24 mouse cellular contexts compared by ENCODE assay signal in the genomic region with DNA sequence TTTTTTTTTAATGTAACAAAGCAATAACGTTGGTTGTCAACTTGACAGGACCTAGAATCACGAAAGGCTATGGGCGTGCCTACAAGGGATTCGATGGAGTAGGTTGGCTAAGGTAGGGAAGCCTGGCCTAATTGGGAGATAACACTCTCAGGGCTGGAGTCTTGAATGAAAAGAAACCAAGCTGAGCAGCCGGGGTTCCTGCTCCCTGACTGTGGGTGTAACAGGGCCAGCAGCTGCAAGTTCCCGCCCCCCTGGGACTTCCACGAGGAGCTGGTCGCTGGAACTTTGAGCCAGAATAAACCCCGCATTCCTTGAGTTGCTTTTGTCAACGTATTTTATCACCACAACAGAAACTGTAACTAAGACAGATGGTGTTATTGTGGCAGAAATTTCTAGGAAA. TPM values are rescaled to one million over a fixed set of nuclear protein-coding genes. Genes with fewer than 3 reads are reported as not detected.
DNase-seq lines count a peak whose midpoint lies in the region; ATAC-seq and TF ChIP-seq lines count a peak whose summit lies in the region.
"Had no signal": no experiment of that assay in that cellular context is flagged by ENCODE, and none has a peak within 500 bp of the region (broad histone marks: within the 10 kb centered on the region; RNA-seq: fewer than 3 reads in every experiment).

No protein-coding gene starts in this region.

- no peak overlapping the region for H3K4me2 ChIP-seq in heart, embryonic 12.5 days
- peak overlapping the region; percentile 58 for H3K4me2 ChIP-seq in liver, embryonic 12.5 days
- peak overlapping the region; percentile 61 for H3K4me2 ChIP-seq in myocyte (ENCODE audit: low read depth)
- H3K4me2 ChIP-seq: embryonic facial prominence, embryonic 13.5 days; hindbrain, embryonic 14.5 days; intestine, embryonic 15.5 days; kidney, embryonic 15.5 days; limb, embryonic 15.5 days had no signal

- H3K4me3 ChIP-seq in heart, embryonic 12.5 days, result no peak overlapping the region
- H3K4me3 ChIP-seq in liver, embryonic 12.5 days, result peak overlapping the region; percentile 29; the same call in 1 of the 2 replicates
- no peak overlapping the region for H3K4me3 ChIP-seq in myocyte
- H3K4me3 ChIP-seq: embryonic facial prominence, embryonic 13.5 days; forebrain, embryonic 10.5 days; heart, embryonic 10.5 days; intestine, embryonic 15.5 days; kidney, embryonic 15.5 days; limb, embryonic 15.5 days had no signal

- DNase-seq in heart, adult 11 months, result peak; percentile 93
- DNase-seq in c-Kit-negative CD71-positive TER-119-positive erythroid progenitor cells, embryonic 14.5 days (ENCODE audit: low read depth, low spot score), result peak; percentile 16
- DNase-seq in right cerebral cortex, adult 18-20 months, result no peak
- DNase-seq in kidney, adult 18-20 months, result no peak
- no peak for DNase-seq in adrenal gland, postnatal 14 days
- DNase-seq: cerebellum, adult 9-11 months; forebrain, postnatal 0 days; heart, postnatal 14 days; midbrain, embryonic 14.5 days had no signal

- H3K9ac ChIP-seq in heart, embryonic 12.5 days, result no peak overlapping the region
- H3K9ac ChIP-seq in liver, embryonic 12.5 days, result 0 out of 2 replicates have a peak overlapping the region, but pooled peaks have one; percentile 18
- H3K9ac ChIP-seq: embryonic facial prominence, embryonic 13.5 days; forebrain, postnatal 0 days; hindbrain, embryonic 14.5 days; intestine, embryonic 15.5 days; kidney, embryonic 15.5 days; limb, embryonic 15.5 days had no signal

- no peak for TF ChIP-seq POLR2A in myocyte (IDR thresholded peaks at IDR 0.05; ENCODE audit: insufficient read length, low read depth)

- no peak for ATAC-seq in heart, embryonic 12.5 days (ENCODE audit: insufficient number of reproducible peaks, low FRiP score)
- ATAC-seq in liver, embryonic 12.5 days, result peak; percentile 77
- ATAC-seq: CD4-positive, CD25-positive, alpha-beta regulatory T cell, adult 4 months; forebrain, postnatal 0 days; intestine, embryonic 15.5 days; lung, postnatal 0 days had no signal

- 49% methylated on average over 10 of the region's 10 CpGs for WGBS in heart, embryonic 12.5 days
- WGBS in liver, embryonic 12.5 days (ENCODE audit: insufficient replicate concordance), result 29% methylated on average over 10 of the region's 10 CpGs

- H3K4me1 ChIP-seq in heart, embryonic 12.5 days (replicated peaks), result no peaks in the 10 kb centered on the region
- peaks cover 31% of the 10 kb centered on the region for H3K4me1 ChIP-seq in liver, embryonic 12.5 days
- H3K4me1 ChIP-seq: embryonic facial prominence, embryonic 13.5 days; forebrain, embryonic 10.5 days; intestine, embryonic 15.5 days; kidney, embryonic 15.5 days had no signal

- no peak overlapping the region for H3ac ChIP-seq in myocyte (ENCODE audit: control insufficient read depth, insufficient read length)

- no peaks in the 10 kb centered on the region for H3K79me2 ChIP-seq in myocyte (ENCODE audit: control insufficient read depth, insufficient read depth)

- H3K36me3 ChIP-seq in heart, embryonic 12.5 days, result no peaks in the 10 kb centered on the region
- H3K36me3 ChIP-seq in liver, embryonic 12.5 days, result no peaks in the 10 kb centered on the region
- H3K36me3 ChIP-seq in myocyte (ENCODE audit: control insufficient read depth, insufficient read depth), result no peaks in the 10 kb centered on the region
- H3K36me3 ChIP-seq: embryonic facial prominence, embryonic 13.5 days; forebrain, embryonic 10.5 days; heart, embryonic 10.5 days; intestine, embryonic 15.5 days; kidney, embryonic 15.5 days; limb, embryonic 15.5 days had no signal

- H3K27ac ChIP-seq in heart, embryonic 12.5 days (ENCODE audit: poor library complexity, severe bottlenecking), result no peak overlapping the region
- 0 out of 2 replicates have a peak overlapping the region, but pooled peaks have one; percentile 48 for H3K27ac ChIP-seq in liver, embryonic 12.5 days
- H3K27ac ChIP-seq: embryonic facial prominence, embryonic 13.5 days; forebrain, embryonic 10.5 days; heart, embryonic 10.5 days; hindbrain, embryonic 14.5 days; intestine, embryonic 15.5 days; kidney, embryonic 15.5 days; limb, embryonic 15.5 days; stomach, postnatal 0 days had no signal

- no peaks in the 10 kb centered on the region for H3K27me3 ChIP-seq in heart, embryonic 12.5 days (replicated peaks)
- H3K27me3 ChIP-seq in liver, embryonic 12.5 days (replicated peaks), result no peaks in the 10 kb centered on the region
- no peaks in the 10 kb centered on the region for H3K27me3 ChIP-seq in myocyte (ENCODE audit: control insufficient read depth, insufficient read depth, insufficient read length)
- H3K27me3 ChIP-seq: embryonic facial prominence, embryonic 13.5 days; intestine, embryonic 15.5 days; kidney, embryonic 15.5 days; limb, embryonic 15.5 days had no signal

- no peaks in the 10 kb centered on the region for H3K9me3 ChIP-seq in heart, embryonic 12.5 days (replicated peaks)
- no peaks in the 10 kb centered on the region for H3K9me3 ChIP-seq in liver, embryonic 12.5 days (replicated peaks)
- H3K9me3 ChIP-seq: embryonic facial prominence, embryonic 13.5 days; forebrain, embryonic 10.5 days; heart, embryonic 10.5 days; intestine, embryonic 15.5 days; kidney, embryonic 15.5 days; limb, embryonic 15.5 days had no signal

TF ChIP-seq in myocyte, 11 proteins besides CTCF, POLR2A, EP300 and RAD21:
- TF ChIP-seq E2F4 (IDR thresholded peaks at IDR 0.05; ENCODE audit: insufficient read depth) (no peak), TCF12 (IDR thresholded peaks at IDR 0.05; ENCODE audit: insufficient read depth, poor library complexity, severe bottlenecking) (no peak), MYOD1 (IDR thresholded peaks at IDR 0.05; ENCODE audit: control insufficient read depth in 1 of 3, insufficient read length in 2 of 3, low read depth in 2 of 3) (peak in 1 of 3 experiments; percentile 73), MYOG (IDR thresholded peaks at IDR 0.05; ENCODE audit: control insufficient read depth in 1 of 3, insufficient read depth in 1 of 3, insufficient read length in 2 of 3, low read depth in 2 of 3) (peak in 2 of 3 experiments; percentile 43 to 87)
TF ChIP-seq in myocyte: peak in this region for 2.

RNA-seq across cellular contexts. Expression of a gene that starts 16.2 kb away (rescaled TPM):
- 0.17 TPM in 1 of 2 replicates, not detected in the other for polyA plus RNA-seq in heart, embryonic 12.5 days (2016; fragmentation: Nextera tagmentation; extraction: Ambion mirVana)
- not detected in 2 replicates for polyA plus RNA-seq in liver, embryonic 12.5 days (2016; fragmentation: Nextera tagmentation; extraction: Ambion mirVana)
- polyA plus RNA-seq in myocyte (2012; fragmentation: generic; extraction: Trizol), result not detected
- not detected in 2 replicates for total RNA-seq in adrenal gland, postnatal 14 days (2021)
- total RNA-seq: heart, postnatal 14 days; neutrophil, adult 5-6 weeks had no signal
- polyA plus RNA-seq: CD4-positive, CD25-positive, alpha-beta regulatory T cell, adult 4 months; forebrain, embryonic 10.5 days; heart, embryonic 10.5 days; intestine, embryonic 15.5 days; kidney, embryonic 15.5 days; midbrain, embryonic 14.5 days; stomach, postnatal 0 days; thymus, postnatal 0 days had no signal

RNA-seq across cellular contexts. Expression of a gene that starts 56.6 kb away (rescaled TPM):
- polyA plus RNA-seq in heart, embryonic 12.5 days (2016; fragmentation: Nextera tagmentation; extraction: Ambion mirVana), result 186 and 190 TPM in 2 replicates
- polyA plus RNA-seq in liver, embryonic 12.5 days (2016; fragmentation: Nextera tagmentation; extraction: Ambion mirVana), result 106 and 107 TPM in 2 replicates
- 78.9 TPM for polyA plus RNA-seq in myocyte (2012; fragmentation: generic; extraction: Trizol)
- 132 and 134 TPM in 2 replicates for total RNA-seq in adrenal gland, postnatal 14 days (2021)

Comparison
In these comparisons a context has a peak if more than half of its experiments do, and no peak if none do; other contexts are left out.
1. DNase-seq: peak in heart, adult 11 months (single experiment) and c-Kit-negative CD71-positive TER-119-positive erythroid progenitor cells, embryonic 14.5 days (single experiment); none in right cerebral cortex, adult 18-20 months (single experiment), kidney, adult 18-20 months (single experiment) and adrenal gland, postnatal 14 days (single experiment).